Mouse (Mus musculus) small intestine, adult 10 weeks (tissue): ENCODE data around the gene Sgo1. TPM values are rescaled to one million over a fixed set of nuclear protein-coding genes. Genes with fewer than 3 reads are reported as not detected.

ENCODE experiments used
- polyA plus RNA-seq: library from polyadenylated mRNA; stranded (reverse); fragments of 350-450 nt; fragmentation: Illumina TruSeq; extraction: RNeasy Lipid Tissue Mini Kit (QIAGEN cat#74804); gene quantifications from one replicate; pipeline ENCODE4 v1.2.3, GENCODE M21; 2014; ENCODE audit warnings: low replicate concordance

Sgo1 gene
- 15.3 TPM for polyA plus RNA-seq

GRCm38 (mm10) chr17:53688877-53689802, at the start of gene Sgo1:
TSS of gene Sgo1 (minus strand) at chr17:53689333.

Other genes starting within 250 kb of the Sgo1 start
- gene Efhb, start 226.0 kb downstream of the Sgo1 start, polyA plus RNA-seq, result 0.63 TPM
- 292 TPM for gene Rab5a, start 210.1 kb downstream of the Sgo1 start, polyA plus RNA-seq
- not detected for gene Pp2d1, start 149.9 kb downstream of the Sgo1 start, polyA plus RNA-seq
- 165 TPM for gene Kat2b, start 122.5 kb downstream of the Sgo1 start, polyA plus RNA-seq
- 8.7 TPM for gene Sult1c2, start 157.0 kb upstream of the Sgo1 start, polyA plus RNA-seq